Mouse (Mus musculus) bone marrow, adult 2 months (tissue): Measurements from ENCODE around the gene Pik3c2g.

Experiments used
- CTCF ChIP-seq: fragments of 200-500 bp; IDR thresholded peaks from 2 replicates; pipeline ENCODE4 v1.5.1; 2011; ENCODE audit warnings: low read length, control low read depth; ENCODE audit not compliant: control insufficient read depth, insufficient read depth
- POLR2A ChIP-seq: fragments of 200-500 bp; IDR thresholded peaks from 2 replicates; pipeline ENCODE4 v1.6.1; 2011; ENCODE audit warnings: low read depth, mild to moderate bottlenecking, control low read depth, low read length, borderline replicate concordance; ENCODE audit not compliant: control insufficient read depth

- no peak for TF ChIP-seq POLR2A
- TF ChIP-seq CTCF: no peak
Measured at GRCm38 (mm10) chr6:139947106-139947879, 360.3 kb downstream of the Pik3c2g start.
